Mouse (Mus musculus): ENCODE data around the gene B3gnt9. TPM values are rescaled to one million over a fixed set of nuclear protein-coding genes. Genes with fewer than 3 reads are reported as not detected.
"Not testable (repeated sequence)": the region's sequence is repeated elsewhere in the genome, so short reads cannot be mapped to it uniquely, and the experiment has no call there.

B3gnt9 gene
- polyA plus RNA-seq, 1 experiment, result 1.1 TPM

DNA sequence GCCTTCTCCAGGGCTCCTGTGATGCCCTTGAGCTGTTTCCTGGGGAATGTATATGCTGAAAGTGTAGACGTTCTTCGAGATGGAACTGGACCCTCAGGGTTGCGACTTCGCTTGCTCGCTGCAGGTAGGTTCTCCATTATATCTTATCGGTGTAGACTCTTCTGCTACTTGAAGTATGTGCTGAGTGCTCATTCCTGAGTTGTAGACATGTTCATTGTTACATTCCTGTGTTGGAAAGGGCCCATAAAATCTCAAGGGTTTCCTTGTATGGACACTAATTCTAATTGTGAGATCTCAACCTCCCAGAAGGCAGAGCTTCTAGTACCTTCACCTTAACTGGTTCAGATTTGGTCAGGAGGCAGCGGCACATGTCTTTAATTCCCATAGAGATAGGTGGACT is 13.9 kb downstream of the B3gnt9 start:
- Histone ChIP-seq H3K4me1 (ENCODE audit: control insufficient read depth, insufficient read depth, low read length) (no peaks in the 10 kb centered on the region; the same call in 1 of the 2 replicates), H3K27ac (ENCODE audit: insufficient read depth, low read depth, low read length) (no peak overlapping the region), H3K4me3 (ENCODE audit: insufficient read depth, low read length) (no peak overlapping the region)
- TF ChIP-seq POLR2A (IDR thresholded peaks at IDR 0.05; ENCODE audit: borderline replicate concordance, low read depth, low read length), result no peak
- no peak for TF ChIP-seq CTCF (IDR thresholded peaks at IDR 0.05; ENCODE audit: low read depth, low read length)

GRCm38 (mm10) chr8:105237442-105238142 is 17.4 kb downstream of the B3gnt9 start:
- no peaks in the 10 kb centered on the region; the same call in none of the 2 replicates for H3K4me1 ChIP-seq (ENCODE audit: control insufficient read depth, insufficient read depth, low read length)
- TF ChIP-seq POLR2A (IDR thresholded peaks at IDR 0.05; ENCODE audit: borderline replicate concordance, low read depth, low read length) (no peak), CTCF (IDR thresholded peaks at IDR 0.05; ENCODE audit: low read depth, low read length) (no peak)
- H3K27ac ChIP-seq (ENCODE audit: insufficient read depth, low read depth, low read length), result no peak overlapping the region
- no peak overlapping the region for H3K4me3 ChIP-seq (ENCODE audit: insufficient read depth, low read length)

- H3K4me1 ChIP-seq (ENCODE audit: control insufficient read depth, insufficient read depth, low read length), result peaks cover 13% of the 10 kb centered on the region
- TF ChIP-seq CTCF (IDR thresholded peaks at IDR 0.05; ENCODE audit: low read depth, low read length) (no peak), POLR2A (IDR thresholded peaks at IDR 0.05; ENCODE audit: borderline replicate concordance, low read depth, low read length) (no peak)
- no peak overlapping the region for H3K27ac ChIP-seq (ENCODE audit: insufficient read depth, low read depth, low read length)
- no peak overlapping the region for H3K4me3 ChIP-seq (ENCODE audit: insufficient read depth, low read length)
Observed at GRCm38 (mm10) chr8:105235206-105235605, 19.7 kb downstream of the B3gnt9 start.

GRCm38 (mm10) chr8:105233126-105233935 is 21.6 kb downstream of the B3gnt9 start:
- peaks cover 15% of the 10 kb centered on the region for H3K4me1 ChIP-seq (ENCODE audit: control insufficient read depth, insufficient read depth, low read length)
- H3K4me3 ChIP-seq (ENCODE audit: insufficient read depth, low read length), result no peak overlapping the region
- TF ChIP-seq POLR2A (IDR thresholded peaks at IDR 0.05; ENCODE audit: borderline replicate concordance, low read depth, low read length), result no peak
- TF ChIP-seq CTCF (IDR thresholded peaks at IDR 0.05; ENCODE audit: low read depth, low read length), result no peak
- H3K27ac ChIP-seq (ENCODE audit: insufficient read depth, low read depth, low read length), result no peak overlapping the region

- H3K4me3 ChIP-seq (ENCODE audit: insufficient read depth, low read length); H3K27ac ChIP-seq (ENCODE audit: insufficient read depth, low read depth, low read length): not testable (repeated sequence)
- H3K4me1 ChIP-seq (ENCODE audit: control insufficient read depth, insufficient read depth, low read length), result peaks cover 15% of the 10 kb centered on the region
Observed at GRCm38 (mm10) chr8:105232321-105232693, 22.6 kb downstream of the B3gnt9 start.

DNA sequence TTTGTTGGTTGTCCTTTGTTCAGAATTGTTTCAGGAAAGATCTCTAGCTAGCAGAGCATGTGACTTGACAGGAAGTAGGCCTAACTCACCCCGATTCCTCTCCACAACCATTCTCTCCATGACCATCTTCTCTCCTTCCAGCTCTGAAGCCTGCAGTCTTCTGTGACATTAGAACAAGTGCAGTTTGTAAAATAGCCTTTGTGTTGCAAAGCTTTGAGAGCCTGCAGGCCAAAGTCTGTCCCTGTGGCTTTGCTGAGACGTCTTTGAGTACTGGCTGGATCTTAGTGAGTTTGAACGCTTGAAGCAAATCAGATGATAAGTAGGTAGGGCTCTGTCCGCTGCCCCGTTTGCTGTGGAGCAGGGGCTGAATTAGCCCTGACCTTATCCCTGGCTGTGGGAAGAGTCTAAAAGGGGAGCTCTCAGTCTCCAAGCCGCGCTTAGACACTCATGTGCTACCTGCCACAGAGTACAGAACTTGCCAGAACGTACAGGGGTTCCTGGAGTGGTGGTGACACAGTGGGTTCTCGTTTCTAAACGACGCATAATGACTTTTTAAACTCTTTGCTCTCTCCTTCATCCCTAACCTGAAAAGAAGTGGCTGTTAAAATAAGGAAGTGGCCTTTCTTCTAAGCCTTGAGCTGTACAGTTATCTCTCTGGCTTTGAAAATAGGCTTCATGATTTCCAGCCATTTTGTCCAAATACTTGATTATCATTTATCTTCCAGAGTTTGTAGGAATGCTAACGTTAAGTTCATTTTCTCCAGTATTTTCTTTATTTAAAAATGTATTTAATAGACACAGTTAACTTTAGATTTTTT is 23.2 kb downstream of the B3gnt9 start:
- TF ChIP-seq CTCF (IDR thresholded peaks at IDR 0.05; ENCODE audit: low read depth, low read length), result no peak
- no peak for TF ChIP-seq POLR2A (IDR thresholded peaks at IDR 0.05; ENCODE audit: borderline replicate concordance, low read depth, low read length)
- H3K4me3 ChIP-seq (ENCODE audit: insufficient read depth, low read length), result no peak overlapping the region
- peaks cover 19% of the 10 kb centered on the region for H3K4me1 ChIP-seq (ENCODE audit: control insufficient read depth, insufficient read depth, low read length)
- peak overlapping the region; percentile 67 for H3K27ac ChIP-seq (ENCODE audit: insufficient read depth, low read depth, low read length)

DNA sequence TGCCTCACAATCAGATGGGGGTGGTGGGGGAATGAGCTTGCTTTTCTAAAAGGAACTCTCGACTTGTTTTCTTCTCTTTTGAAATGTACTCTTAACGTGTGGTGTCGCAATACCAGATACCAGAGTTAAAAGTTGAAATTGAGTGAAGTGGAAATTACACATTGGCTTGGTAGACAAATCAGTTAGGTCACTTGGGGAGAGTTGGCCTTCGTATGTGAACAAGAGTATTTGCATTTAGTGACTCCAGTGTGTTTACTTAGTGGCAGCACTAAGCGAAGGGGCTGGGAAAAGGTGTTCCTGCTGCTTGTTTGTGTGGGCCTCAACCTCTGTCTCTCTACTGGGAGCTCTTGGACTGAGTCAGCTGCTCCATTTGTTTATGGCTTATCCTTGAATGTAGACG is 29.0 kb downstream of the B3gnt9 start:
- peak overlapping the region; percentile 95 for H3K4me3 ChIP-seq (ENCODE audit: insufficient read depth, low read length)
- TF ChIP-seq CTCF (IDR thresholded peaks at IDR 0.05; ENCODE audit: low read depth, low read length), result no peak
- no peak for TF ChIP-seq POLR2A (IDR thresholded peaks at IDR 0.05; ENCODE audit: borderline replicate concordance, low read depth, low read length)
- peak overlapping the region; percentile 51 for H3K27ac ChIP-seq (ENCODE audit: insufficient read depth, low read depth, low read length)
- H3K4me1 ChIP-seq (ENCODE audit: control insufficient read depth, insufficient read depth, low read length), result peaks cover 13% of the 10 kb centered on the region

GRCm38 (mm10) chr8:105225272-105225593 is 29.7 kb downstream of the B3gnt9 start:
- Histone ChIP-seq H3K4me3 (ENCODE audit: insufficient read depth, low read length) (peak overlapping the region; percentile 95), H3K4me1 (ENCODE audit: control insufficient read depth, insufficient read depth, low read length) (peaks cover 9% of the 10 kb centered on the region; the same call in 1 of the 2 replicates), H3K27ac (ENCODE audit: insufficient read depth, low read depth, low read length) (peak overlapping the region; percentile 51)
- no peak for TF ChIP-seq CTCF (IDR thresholded peaks at IDR 0.05; ENCODE audit: low read depth, low read length)
- no peak for TF ChIP-seq POLR2A (IDR thresholded peaks at IDR 0.05; ENCODE audit: borderline replicate concordance, low read depth, low read length)

- Histone ChIP-seq H3K4me1 (ENCODE audit: control insufficient read depth, insufficient read depth, low read length) (peaks cover 9% of the 10 kb centered on the region; the same call in 1 of the 2 replicates), H3K27ac (ENCODE audit: insufficient read depth, low read depth, low read length) (peak within 1 kb of the TSS; percentile 51), H3K4me3 (ENCODE audit: insufficient read depth, low read length) (peak within 1 kb of the TSS; percentile 95)
- TF ChIP-seq POLR2A (IDR thresholded peaks at IDR 0.05; ENCODE audit: borderline replicate concordance, low read depth, low read length) (peak; percentile 81; the same call in 1 of the 2 replicates), CTCF (IDR thresholded peaks at IDR 0.05; ENCODE audit: low read depth, low read length) (no peak)
Observed at GRCm38 (mm10) chr8:105224413-105225271, 30.3 kb downstream of the B3gnt9 start, which contains the start of gene D230025D16Rik. Gene D230025D16Rik, plus strand, starts transcription at chr8:105225145.

Data from bone marrow macrophage, adult 2 months (primary cell).